Mouse (Mus musculus) adrenal gland, adult 18-20 months (tissue): ENCODE results near the gene Acadvl. TPM values are rescaled to one million over a fixed set of nuclear protein-coding genes. Genes with fewer than 3 reads are reported as not detected.

ENCODE experiments used
- DNase-seq, 2 experiments: peaks; one replicate each; pipeline ENCODE4 v3.0.0; 2021 to 2022; ENCODE audit warnings: low spot score in 2 of 2
- long read RNA-seq, 2 experiments: library from polyadenylated mRNA; stranded (forward); transcript quantifications; one replicate each; pipeline ENCODE4 v2.0.0; 2021
- total RNA-seq, 2 experiments: library from RNA; stranded (reverse); gene quantifications; 1 replicate in 1 of 2; 2 replicates in 1 of 2; pipeline ENCODE4 v1.2.3; 2021

Acadvl gene
- total RNA-seq = 1,000 to 10,000 TPM in 1 of 2 experiments, 100 to 1,000 TPM in 1; 522 to 1,041 TPM
- long read RNA-seq, experiment 1, transcript Acadvl-202 (20 exons, 2,168 nt) = major isoform, 1,008 of 1,127 reads
- long read RNA-seq, experiment 1, transcript Acadvl-201 (19 exons, 2,020 nt) = minor isoform, 14 of 1,127 reads
- long read RNA-seq, experiment 1, partial matches to known transcripts = 34 of 1,127 reads
- long read RNA-seq, experiment 1, other reads (novel, unspliced or antisense) = 70 of 1,127 reads
- long read RNA-seq, experiment 2, transcript Acadvl-202 (20 exons, 2,168 nt) = major isoform, 1,568 of 1,768 reads
- long read RNA-seq, experiment 2, transcript Acadvl-201 (19 exons, 2,020 nt) = minor isoform, 18 of 1,768 reads
- long read RNA-seq, experiment 2, partial matches to known transcripts = 94 of 1,768 reads
- long read RNA-seq, experiment 2, other reads (novel, unspliced or antisense) = 87 of 1,768 reads

DNA sequence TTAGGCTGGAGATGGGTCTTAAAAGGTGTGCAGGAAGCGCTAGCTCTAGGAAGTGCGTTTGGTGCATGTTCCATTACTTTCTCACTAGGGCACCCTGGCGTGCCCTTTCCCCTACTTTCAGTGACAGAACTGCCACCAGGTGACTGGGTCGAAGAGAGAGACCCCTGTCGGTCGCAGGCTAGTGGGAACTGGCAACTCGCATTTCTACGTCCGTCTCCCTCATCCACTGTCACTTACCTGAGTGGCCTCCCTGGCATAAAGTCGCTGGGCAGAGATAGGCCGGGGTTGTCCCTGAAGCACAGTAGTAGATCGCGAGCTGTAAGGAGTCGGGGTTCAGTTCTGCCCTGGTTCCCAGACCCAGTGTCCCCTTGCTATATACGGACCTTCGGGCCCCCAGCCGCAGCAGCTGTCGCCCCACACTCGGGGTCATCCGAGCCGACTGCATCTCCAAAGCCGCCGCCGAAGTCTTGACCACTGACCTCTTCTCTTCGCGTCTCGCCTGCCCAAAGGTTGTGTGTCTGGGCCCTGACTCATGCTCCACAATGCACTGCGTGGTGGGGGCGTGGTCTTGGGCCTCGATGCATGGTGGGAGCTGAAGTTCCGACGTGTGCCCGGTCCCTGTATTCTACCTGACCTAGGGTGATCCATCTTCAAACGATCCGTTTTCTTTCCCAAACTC lies at the start of gene Acadvl:
Gene Acadvl (minus strand): TSS at position 532 of the 679 bp plus-strand sequence.
- peak; percentile 86 to 88 for DNase-seq

DNA sequence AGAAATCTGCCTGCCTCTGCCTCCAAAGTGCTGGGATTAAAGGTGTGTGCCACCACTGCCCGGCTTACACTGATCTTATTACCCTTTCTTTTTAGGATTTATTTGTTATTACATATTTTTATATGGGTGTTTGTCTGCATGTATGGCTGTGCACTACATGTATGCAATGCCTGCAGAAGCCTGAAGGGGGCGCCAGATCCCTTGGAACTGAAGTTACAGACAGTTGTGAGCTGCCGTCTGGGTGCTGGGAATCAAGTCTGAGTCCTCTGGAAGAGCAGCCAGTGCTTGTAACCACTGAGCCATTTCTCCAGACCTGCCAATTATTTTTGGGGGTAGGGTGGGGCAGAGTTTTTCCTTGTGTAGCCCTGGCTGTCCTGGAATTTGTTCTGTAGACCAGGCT lies 47.8 kb upstream of the Acadvl start:
- DNase-seq = no peak

DNA sequence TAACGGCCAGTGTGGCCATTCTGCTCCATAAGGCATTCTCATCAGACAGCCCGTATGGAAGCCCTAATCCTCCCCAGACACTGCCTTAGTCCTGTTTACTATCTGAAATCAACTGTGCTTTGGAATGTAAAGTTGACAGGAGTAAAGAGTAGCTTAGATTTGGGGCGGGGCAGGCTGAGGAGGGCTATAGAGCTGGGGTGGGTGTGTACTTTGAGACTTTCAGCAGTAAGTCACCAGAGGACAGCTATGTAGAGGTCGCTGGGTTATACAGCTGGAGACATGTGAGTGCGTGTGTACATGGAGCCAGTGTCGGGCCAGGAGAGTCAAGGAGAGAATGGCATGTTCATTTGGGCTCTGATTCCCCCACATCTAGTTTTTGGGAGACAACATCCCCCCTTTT lies 44.7 kb upstream of the Acadvl start:
- no peak for DNase-seq

DNA sequence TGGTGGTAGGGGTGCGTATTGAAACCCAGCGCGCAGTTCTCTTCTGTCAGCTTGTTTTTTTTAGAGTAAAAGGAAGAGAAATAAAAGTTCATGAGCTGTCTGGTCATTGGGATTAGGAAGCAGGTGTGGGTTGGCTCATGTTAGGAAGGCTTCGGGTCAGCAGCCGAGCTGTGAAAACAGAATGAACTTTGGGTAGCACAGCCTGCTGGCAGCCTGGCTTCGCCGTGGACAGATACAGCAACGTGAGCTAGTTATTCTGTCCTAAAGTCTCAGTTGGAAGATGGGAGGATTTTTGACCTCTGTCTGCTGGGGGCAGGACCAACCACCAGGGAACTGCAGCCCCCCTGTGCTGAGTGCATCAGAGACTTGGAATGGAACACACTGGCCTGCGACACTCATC lies 42.6 kb upstream of the Acadvl start:
- no peak for DNase-seq

DNA sequence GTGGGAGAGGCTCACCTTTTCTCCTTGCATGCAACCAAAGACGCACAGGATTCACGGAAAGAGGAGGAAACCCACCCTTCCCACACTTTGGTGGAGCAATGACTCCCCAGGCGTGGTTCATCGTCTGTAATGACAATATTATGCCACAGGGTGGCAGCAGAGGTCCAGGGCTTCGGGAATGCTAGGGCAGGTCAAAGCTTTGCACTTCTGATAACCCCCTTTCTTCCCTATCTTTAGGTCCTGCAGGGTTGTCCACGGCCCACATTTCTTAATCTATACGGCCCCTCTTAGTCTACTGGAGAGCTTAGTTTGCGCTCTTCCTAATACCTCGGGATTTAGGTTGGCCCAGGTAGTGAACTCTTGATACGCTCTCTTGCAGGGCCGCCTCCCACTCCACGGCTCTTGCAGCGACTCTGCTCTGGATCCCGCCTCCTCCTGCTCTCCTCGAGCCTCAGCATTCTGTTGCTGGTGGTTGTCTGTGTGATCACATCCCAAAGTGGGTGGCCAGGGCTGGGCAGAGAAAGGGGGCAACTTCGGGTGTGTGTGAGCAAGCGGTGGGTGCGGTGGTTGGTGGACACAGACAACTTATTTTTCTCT lies 40.5 kb upstream of the Acadvl start:
- DNase-seq = peak; percentile 78 to 83

DNA sequence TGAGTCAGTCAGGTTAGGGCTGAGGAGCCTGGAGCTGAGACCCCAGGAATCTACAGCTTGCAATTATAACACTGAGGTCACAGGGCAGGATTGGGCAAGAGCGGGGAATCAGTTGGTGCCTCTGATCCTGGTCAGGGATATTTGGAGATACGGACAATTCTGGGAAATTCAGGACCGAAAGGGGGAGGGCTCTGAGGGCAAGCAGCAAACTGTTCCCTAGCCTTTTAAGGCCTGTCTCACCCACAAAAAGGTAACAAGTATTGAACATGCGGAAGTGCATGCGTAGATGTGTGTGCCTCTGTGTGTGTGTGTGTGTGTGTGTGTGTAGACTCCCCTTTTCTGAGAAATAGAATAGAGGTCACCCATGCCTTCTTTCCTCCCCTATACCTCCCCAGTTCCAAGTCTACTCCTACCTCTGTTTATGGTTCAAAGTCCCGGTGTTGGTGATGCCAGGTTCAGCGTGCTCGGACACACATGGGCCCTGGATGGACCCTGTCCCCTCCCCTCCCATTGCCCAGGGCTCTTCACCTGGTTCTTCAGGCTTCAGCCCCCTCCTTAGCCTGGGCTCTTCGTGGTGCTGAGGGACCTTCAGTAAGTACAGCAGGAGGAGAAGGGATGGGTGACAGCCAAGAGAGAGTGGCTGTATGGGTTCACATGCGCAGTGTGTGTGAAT lies 38.8 kb upstream of the Acadvl start, which contains the start of gene Asgr1:
Gene Asgr1 (plus strand): TSS at position 188 of the 673 bp plus-strand sequence.
- DNase-seq = no peak

DNA sequence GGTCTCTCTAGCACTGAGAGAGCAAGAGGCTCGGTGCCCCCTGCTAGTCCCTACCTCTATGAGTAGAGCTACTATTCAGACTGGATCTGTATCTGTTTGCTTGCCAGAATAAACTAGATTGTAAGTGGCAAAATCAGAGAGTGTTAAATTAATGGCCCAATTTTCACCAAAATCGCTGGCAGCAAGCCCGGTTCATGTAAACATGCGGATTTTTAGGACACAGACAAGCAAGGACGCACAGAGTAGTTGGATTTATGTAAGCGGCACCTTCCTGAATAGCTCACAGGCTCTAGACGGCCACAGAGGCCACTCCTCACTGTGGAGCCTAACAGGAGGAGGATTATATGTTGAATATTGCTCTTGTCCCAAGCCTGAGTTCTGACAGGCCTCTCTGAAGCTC lies 37.9 kb upstream of the Acadvl start:
- DNase-seq = no peak

DNA sequence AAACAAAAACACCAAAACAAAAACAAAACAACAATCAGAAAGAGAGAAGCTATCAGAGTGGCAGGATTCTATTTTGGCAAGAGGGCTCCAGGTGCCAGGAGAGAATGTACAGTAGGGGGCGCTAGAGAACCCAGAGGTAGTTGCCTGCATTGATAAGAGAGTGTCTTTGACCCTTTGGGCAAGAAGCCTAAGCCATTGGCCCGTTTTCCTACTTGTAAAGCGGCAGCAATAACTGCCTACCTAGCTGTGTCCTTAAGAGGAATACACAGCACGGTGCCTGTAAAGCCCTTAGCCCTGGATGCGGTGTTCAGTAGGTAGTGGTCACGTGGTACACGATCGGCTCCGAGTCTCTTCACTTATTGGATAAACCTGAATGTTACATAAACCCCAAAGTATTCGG lies 34.6 kb upstream of the Acadvl start:
- no peak for DNase-seq

DNA sequence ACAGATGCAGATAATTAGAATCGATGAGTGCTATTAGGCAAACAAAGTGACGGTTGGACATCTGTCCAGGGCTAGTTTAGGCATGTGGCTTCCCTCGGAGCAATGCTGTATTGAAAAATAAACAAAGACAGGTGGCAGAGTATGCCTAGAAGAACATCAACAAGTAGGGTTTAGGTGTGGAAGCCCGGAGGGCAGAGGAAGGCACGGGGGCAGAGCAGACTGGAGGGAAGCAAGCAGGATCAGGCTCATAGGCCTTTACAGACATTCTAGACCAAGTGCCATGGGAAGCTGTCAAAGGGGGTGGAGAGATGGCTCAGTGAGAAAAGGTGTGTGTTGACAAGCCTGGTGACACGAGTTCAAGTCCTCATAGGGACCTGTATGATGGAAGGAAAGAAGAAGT lies 34.2 kb upstream of the Acadvl start:
- DNase-seq = no peak

DNA sequence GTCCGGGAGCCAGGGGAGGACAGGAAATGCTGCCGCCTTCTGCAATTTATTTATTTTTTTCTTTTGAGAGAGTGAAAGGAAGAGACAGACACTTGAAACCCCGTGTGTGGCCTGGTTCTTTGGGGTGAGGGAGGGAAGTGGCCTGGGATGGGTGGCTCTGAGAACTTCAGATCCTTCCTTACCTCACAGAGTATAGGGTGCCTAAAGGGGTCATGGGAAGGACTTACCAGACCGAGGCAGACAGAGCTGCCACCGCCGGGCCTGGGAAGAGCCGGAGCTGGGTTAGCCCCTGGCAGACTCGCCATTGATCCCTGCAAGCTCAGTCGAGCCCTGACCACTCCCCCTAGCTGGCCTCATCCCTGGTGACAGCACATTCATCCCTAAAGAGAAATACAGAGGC lies 30.2 kb upstream of the Acadvl start:
- DNase-seq = no peak

DNA sequence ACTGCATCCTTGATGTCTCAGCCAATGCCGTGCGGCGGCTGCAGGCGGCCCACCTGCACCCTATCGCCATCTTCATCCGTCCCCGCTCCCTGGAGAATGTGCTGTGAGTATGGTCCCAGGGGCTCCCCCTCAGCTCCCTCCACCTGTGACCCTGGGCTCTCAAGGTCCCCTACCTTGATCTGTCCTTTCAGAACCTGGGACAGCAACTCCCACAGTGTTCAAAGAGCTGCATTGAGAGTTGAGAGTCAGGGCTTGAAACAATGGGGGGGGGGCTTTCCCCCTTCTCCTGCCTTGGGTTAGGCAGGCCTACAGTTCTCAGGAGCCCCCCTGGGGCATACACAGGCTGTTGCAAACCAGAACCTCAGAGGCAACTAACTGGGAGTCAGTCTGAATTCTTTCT lies 28.5 kb upstream of the Acadvl start:
- no peak for DNase-seq

DNA sequence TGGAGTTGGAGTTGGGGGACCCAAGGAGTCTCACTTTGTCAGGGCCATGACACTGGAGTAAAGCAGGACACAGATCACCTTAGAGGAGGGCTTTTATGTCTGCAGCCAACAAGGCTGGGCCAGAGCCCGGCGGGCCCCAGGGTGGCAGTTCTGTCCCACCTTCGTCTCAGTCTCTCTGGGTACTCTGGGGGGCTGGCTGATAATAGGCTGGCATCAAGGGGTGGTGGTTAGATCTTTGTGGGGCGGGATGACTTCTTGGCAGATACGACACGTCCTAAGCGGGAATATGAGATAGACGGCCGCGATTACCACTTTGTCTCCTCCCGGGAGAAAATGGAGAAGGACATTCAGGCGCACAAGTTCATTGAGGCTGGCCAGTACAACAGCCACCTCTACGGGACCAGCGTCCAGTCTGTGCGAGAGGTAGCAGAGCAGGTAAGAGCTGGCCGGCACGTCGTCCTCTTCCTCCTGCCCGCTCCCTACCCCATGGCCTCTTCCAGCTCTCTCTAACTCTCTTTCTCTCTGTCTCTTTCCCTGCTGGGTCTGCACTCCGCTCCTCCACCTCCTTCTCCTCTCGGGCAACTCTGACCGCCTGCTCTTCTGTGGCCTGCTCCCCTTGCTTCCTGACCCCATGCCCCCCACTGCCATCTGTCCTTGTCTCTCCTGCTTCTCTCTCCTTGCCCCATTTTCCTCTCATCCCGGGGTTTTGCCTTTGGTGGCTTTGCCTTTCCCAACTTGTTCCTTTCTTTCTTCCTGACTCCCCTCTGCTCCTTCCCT lies 27.3 kb upstream of the Acadvl start:
- DNase-seq = no peak

DNA sequence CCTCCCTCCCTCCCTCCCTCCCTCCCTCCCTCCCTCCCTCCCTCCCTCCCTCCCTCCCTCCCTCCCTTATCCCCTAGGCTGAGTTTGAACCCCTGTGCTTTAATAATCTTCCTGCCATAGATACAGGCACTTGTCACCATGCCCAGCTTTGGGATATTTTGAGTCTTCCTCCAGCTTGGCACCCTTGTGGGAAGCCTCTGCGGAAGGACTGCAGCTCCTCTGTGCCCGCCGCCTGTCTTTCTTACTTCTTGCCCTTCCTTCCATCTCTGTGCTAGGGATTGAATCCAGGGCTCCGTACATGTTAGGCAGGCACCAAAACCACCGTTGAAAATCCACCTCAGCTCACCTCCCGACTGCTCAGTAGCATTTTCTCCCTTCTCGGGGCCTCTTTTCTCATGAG lies 25.0 kb upstream of the Acadvl start:
- no peak for DNase-seq

DNA sequence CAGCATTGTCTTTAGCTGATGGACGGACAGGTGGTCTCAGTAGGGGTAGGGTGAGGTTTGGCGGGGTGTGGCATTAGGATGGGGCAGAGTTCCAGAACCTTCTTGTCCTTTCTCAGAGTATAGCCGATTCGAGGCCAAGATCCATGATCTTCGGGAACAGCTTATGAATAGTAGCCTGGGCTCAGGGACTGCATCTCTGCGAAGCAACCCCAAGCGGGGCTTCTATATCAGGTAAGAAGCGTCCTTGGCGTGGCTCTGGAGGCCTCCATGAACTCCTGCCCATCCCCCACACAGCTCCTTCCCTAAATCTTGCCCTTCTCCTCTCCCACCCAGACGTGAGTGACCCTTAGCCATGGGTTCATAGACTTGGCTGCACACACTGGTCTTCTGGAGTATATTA lies 24.4 kb upstream of the Acadvl start:
- DNase-seq = no peak

DNA sequence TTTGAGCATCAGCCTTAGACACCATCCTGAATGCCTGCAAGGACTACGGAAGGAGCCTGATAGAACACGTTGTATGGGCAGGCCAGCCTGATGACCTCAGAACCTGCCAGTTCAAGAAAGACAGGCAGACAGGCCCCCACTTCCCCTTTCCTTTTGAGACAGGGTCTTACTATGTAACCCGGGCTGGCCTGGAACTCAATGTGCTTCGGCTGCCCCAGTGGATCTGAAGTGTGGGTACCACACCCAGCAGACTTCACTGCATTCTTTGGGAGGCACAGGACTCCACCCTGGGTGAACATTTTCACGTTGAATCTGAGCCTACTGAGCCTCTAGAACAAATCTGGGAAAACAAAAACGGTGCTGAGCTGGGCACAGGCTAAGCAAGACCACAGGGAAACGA lies 23.0 kb upstream of the Acadvl start:
- no peak for DNase-seq

DNA sequence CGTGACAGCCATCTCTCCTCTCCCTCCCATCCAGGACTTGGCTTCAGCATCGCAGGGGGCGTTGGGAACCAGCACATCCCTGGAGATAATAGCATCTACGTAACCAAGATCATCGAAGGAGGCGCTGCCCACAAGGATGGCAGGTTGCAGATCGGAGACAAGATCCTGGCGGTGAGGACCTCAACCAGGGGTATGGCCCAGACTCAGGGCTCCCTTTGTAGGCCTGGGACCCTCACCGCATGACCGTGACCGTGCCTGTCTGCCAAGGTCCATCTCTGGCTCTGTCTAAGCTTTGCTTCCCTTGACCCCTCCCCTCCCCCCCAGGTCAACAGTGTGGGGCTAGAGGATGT lies 16.1 kb upstream of the Acadvl start:
- DNase-seq = no peak

DNA sequence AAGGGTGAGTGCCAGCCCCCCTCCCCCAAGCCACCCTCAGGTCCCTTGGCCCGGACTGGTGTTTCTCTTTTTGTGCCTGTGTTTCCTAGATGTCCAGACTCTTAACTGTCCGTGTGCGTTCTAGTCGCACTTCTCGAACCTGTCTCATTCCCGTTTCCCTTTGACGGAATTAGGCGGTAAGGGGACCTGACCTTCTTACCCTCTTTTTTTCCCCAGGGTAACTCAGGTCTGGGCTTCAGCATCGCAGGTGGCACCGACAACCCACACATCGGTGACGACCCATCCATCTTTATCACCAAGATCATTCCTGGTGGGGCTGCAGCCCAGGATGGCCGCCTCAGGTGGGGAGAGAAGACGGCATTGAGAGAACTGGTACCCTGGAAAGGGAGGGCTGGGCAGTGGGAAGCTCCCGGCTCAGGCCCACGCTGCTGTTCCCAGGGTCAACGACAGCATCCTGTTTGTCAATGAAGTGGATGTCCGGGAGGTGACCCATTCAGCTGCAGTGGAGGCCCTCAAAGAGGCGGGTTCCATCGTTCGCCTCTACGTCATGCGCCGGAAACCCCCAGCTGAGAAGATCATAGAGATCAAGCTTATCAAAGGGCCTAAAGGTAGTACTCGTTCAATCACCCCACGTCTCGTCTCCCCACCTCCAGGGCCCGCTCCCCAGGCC lies 15.6 kb upstream of the Acadvl start:
- DNase-seq = no peak

DNA sequence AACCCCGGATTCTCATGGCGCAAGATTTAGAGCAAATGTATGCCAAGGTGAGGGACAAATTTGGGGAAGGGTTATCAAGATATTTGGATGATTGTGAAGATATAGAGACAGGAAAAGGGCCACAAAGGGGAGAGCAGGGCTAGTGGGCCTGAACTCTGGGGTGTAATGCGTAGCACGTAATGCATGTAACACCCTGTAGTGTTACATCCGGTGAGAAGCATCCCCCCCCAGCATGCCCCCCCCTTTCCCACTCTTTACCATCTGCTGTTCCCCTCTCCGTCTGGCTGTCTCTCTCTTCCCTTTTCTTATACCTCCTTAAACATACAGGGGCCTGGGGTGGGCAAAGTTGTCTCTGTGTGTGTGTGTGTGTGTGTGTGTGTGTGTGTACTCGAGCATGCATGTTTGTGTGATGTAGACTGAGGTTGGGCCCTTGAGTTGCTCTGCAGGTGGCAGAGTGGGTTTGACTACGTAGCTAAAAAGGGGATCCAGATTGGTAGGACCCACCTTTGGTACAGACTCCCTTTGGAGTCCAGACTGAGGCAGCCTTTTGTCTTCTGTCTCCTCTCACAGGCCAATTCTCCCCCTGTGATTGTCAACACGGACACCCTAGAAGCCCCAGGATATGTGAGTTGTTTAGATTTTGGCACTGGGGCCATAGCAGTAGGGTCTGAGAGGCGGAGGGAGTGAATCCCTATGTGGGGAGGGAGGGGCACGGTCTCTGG lies 14.8 kb upstream of the Acadvl start:
- no peak for DNase-seq

DNA sequence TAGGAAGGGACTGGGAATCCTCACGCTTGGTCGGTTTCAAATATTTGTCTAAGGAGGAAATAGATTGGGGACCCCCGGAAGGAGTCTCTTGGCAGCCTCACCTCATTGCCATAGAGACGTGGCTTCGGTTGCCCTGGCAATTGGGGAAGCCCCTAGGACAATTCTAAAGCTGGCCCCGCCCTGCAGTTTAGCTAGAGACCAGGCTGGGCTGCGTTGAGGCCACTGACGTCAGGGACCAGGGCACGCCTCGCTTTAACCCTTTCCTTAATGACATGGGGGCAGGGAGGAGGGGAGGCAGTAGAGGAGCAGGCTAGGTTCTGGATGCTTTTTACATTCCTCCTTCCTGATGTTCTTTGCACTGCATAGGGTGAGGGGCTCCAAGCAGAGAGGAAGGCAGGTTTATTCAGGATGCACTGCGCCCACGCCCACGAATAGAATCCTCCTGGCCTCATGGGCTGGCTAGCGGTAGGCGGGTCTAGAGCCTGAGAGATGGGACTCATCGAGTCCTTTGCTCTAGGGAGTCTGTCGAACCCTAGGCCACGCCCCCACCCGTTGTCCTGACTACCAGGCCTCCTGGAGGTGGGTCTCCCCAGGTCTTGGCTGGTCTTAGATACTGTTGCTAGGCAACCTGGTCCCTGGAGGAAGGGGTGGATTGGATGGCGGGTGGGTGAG lies 14.1 kb upstream of the Acadvl start:
- no peak for DNase-seq
